Mouse (Mus musculus) NIH3T3 (cell line): ENCODE measurements around the gene Nars2.
A peak's percentile ranks its signal among the peaks of the same experiment; 100 is the strongest.
"Not testable (repeated sequence)": the region's sequence is repeated elsewhere in the genome, so short reads cannot be mapped to it uniquely, and the experiment has no call there.

ENCODE experiments used
- DNase-seq: peaks from one replicate; pipeline ENCODE4 v3.0.0-alpha.2; 2012; ENCODE audit warnings: low read depth

Nars2 gene

DNA sequence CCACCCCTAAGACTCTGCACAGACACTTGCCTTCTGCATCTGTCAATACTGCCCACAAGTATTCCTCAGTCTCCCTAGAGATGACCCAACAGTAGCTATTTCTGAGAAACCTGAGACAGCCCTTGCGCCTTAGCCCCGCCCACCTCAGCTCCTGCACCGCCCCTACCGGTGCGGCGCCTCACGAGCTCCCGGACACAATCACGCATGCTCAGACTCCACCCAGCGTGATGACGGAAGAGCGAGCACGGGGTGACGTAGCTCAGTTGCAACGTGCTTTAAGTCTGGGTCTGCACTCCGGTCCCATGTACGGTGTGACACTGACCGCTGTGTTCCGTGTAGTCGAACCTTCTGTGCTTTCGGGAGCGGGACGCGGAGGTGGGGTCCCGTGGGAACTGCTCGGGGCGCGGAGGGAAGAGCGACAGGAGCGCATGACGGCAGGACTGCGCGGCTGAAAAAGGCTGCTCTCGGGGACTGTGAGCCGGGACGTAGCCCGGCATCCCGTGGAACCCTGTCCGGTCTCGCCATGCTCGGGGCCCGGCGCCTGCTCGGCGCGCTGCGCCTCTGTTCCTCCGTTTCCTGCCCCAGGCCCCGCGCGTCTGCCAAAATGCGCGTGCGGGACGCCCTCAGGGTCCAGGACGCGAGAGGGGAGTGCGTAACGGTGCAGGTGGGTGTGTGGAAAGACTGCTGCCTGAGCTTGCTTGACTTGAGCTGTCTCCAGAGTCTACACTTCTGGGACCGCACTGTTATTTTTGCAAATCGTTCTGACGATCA lies at the start of gene Nars2:
Nars2 (plus strand) TSS at position 225 of the 771 bp plus-strand sequence.
- peak; percentile 97 for DNase-seq

DNA sequence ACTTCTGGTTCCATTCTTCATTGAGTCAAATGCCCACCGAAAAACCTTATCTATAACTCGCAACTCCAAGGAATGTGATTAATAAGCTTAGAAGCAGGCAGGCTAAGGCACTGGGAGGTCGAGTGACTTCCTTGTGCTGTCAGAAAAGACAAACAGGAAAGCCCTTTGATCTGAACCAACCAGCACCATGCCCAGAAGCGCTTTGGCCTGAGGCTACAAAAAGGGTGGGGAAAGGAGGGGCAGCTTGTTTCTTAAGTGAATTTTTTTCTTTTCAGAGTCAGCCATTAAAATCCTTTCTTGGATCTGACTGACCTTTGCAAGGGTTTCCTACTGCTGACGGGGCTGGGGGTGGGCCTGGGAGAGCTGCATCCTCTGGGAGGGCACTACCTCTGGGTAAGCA lies 49.1 kb upstream of the Nars2 start:
- DNase-seq: no peak

DNA sequence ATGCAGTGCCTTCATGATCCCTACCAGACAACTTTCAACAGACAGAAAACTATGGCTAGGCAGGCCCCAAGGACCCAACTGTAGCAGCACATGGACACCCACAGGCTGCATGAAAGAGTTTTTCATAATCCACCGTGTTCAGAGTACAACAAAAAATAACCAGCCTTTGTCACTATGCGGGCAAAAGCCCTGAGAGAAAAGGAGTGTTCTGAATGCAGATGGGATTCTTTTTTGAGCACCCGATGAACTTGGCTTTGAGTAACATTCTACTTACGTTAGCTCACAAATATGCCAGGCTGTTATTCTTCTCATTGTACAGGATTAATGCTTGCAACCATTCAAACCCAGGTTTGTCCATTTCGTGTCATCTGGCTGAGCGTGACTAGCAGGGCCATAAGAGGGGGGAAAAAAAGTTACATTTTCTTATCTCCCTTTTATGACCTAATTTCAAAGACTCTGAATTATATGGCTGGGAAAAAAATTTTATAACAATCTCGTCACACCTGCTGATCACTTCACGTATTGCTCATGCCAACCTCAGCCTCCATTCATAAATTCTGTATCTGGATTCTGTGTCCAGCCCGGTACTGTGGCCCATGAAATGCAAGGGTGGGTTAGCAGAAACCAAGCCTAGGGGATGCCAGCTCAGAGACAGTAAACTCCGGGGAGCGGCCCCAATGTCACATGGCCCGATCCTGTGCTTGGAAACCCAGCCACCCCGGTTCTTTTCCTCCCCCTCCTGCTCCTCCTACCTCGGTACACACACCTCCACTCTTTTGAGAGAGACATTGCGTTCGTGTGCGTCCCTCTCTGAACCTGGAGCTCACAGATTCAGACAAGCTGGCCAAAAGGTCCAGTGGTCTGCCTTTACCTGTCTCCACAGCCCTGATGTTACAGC lies 48.0 kb upstream of the Nars2 start:
- no peak for DNase-seq

DNA sequence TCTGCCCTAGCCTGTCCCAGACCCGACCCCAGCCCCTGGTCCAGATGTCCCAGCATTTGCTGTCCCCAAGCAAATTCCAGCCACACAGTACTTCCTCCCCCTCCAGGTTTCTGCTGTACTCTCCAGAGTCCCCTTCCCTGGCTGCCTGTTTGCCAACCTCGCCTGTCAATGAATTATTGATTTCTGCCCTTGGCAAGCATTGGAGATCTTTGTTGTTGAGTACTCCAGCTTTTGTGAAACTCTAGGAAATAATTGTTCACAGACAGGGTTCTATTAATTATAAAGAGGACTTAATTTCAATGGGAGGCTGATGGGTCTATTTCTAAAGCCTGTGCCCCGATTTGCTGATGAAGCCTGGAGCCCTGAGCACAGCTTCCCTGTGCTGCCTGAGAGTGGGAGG lies 46.9 kb upstream of the Nars2 start:
- no peak for DNase-seq

DNA sequence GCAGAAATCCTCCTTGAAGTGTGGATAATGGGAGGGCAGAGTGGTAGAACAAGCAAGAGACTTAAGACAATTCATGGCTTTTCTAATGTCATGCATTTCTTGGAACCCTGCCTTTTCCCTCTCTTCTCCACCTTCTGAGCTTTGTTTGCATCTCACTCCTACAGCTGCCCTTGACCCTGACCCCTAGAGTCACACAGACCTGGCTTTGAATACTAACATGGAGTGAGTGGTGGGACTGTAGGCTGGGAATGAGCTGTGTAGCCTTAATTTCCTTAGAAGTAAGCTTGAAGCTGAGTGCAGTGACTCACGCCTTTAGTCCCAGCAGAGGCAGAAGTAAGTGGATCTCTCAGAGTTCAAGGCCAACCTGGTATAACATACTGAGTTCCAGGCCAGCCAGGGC lies 46.4 kb upstream of the Nars2 start:
- no peak for DNase-seq

DNA sequence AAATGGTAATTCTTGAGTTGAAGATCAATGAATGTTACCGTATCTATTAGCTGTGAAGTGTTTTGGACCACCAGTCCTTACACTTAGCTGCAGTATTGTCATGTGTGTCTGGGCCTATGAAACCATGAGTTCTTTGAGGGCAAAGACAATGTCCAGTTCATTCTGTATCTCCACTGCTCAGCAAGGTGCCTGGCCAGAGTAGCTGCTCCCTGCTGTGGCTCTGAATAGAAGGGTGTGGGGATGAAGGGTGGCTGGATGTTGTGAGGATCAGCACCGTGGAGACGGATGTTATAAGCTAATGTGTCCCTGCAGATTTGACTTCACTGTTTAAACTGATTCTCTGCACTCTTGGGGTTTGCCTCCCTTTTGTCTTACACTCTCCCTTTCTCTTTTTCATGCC lies 45.9 kb upstream of the Nars2 start:
- no peak for DNase-seq

DNA sequence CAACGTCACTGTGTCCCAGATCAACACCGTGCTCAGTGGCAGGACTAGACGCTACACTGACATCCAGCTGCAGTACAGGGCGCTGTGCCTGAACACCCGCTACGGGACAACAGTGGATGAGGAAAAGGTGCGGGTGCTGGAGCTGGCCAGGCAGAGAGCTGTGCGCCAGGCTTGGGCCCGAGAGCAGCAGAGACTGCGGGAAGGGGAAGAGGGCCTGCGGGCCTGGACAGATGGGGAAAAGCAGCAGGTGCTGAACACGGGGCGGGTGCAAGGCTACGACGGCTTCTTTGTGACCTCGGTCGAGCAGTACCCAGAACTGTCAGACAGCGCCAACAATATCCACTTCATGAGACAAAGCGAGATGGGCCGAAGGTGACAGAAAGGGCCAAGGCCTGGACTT lies 45.1 kb upstream of the Nars2 start:
- DNase-seq: no peak

DNA sequence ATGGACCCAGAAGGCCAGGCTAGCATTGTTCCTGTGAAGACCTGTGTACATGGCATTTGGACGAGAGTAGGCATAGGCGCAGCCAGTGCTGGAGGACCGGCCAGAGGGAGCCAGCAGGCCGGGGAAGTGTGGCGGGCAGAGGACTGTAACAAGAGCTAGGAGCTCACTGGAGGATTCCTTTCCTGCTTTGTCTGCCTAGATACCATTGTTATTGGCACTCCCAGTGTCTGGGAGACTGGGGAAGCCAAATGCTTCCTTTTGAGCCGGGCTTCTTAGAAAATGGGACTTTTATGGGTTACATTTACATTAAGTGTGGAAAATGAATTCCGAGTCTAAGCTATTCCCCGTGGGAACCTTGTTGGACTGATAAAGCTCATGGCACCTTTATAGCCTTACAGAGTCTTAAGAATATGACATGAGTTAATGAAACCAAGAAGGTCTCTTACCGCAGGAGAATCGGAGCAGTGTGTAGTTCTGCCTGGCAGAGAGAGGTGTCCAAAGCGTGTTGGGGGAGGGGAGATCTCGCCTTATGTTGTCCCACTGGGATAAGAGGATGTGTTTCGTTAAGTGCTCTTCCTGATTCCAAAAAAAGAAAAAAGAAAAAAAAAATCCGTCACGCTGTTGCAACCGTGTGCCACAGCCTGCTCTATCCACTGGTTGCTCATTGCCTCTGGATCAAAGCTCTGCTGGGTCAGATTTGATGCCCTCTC lies 43.2 kb upstream of the Nars2 start:
- no peak for DNase-seq

DNA sequence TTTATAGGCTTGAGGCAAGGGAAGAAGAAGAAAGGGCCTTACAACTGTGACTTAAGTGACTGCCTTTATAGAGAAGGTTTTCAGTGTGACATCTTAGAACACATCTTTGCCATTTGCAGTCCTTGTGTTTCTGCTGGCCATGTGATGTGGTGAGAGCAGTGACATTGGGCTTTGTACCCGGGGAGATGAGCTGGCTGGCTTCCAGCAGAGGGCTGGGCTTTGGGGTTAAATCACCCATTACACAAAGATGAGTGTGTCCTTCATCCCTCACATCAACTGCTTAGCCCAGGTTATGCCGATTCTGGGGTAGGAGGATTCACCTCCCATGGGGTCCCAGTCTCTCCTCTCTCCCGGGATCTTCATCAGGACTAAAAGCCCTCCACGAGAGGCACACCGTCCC lies 41.4 kb upstream of the Nars2 start:
- DNase-seq: peak; percentile 19

DNA sequence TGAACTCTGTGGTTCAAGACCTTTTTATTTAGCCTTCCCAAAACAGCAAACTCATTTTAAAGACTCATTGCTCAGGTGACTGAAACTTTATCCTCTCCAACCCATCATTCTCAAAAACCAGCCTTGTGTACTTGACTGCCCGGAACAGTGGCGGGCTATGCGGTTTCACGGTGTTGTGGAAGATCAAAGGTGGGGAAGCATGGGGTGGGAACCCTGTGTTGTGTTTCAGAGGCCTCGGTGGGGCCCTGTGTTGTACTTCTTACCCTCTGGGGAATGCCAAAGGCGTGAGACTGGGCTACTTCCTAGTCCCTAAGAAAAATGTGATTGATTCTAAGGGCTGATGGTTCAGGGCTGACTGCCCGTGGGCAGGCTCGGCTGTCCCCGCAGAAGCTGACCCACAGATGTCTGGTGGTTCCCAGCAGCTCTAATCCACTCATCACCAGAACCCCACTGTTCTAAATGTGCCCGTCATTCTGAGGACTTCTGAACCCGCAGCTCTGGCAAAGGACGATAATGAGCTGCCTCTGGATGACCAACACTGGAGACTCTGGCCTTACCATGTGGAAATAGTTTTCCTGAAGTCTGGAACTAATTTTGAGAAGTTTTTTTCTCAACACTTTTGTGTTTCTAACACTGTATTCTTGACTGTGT lies 40.9 kb upstream of the Nars2 start:
- DNase-seq: peak; percentile 50

DNA sequence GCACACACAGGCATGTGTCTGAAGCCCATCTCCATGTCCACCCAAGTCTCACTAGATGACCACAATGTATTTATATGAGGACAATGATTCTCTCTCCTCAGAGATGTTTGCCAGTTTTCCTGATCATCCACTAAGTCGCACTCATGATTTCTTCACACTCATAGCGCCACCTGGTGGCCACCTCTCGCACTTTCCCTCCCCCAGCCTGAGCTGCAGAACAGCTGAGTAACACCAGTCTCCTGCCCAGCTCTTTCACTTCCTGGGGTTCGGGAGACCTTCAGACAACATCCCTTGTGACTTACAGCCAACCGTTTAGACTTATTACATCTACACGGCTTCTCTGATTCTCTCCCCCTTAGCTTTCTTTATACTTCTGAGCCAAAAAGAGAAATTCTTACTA lies 37.3 kb upstream of the Nars2 start:
- DNase-seq: peak; percentile 91

DNA sequence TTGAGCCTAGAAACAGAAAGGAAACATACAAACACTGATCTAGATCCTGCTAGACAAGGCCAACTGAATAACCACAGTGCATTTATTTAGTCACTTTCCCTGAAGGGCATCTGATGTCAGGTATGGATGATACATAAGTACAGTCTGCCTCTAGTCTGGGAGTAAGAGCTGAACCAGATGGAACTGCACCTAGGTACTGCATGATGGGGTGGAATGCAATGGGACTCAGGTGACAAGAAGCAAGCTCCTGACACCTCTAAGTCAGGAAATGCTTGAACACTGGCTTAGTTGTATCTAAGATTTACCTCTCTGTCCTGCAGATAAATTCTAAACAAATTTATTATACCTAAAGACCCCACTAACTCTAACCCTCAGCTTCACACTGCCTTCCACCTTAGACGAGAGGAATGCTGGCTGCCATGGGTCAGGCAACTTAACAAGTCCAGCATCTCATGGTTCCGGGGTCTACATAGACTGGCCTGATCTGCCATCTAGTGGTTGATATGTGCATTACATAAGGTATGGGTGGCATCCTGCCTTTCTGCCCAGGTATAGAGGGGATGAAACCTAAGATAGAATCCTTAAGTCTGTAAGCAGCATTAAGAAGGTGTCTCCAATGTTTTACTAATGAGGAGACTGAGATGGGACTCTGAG lies 35.7 kb upstream of the Nars2 start:
- DNase-seq: peak; percentile 79

DNA sequence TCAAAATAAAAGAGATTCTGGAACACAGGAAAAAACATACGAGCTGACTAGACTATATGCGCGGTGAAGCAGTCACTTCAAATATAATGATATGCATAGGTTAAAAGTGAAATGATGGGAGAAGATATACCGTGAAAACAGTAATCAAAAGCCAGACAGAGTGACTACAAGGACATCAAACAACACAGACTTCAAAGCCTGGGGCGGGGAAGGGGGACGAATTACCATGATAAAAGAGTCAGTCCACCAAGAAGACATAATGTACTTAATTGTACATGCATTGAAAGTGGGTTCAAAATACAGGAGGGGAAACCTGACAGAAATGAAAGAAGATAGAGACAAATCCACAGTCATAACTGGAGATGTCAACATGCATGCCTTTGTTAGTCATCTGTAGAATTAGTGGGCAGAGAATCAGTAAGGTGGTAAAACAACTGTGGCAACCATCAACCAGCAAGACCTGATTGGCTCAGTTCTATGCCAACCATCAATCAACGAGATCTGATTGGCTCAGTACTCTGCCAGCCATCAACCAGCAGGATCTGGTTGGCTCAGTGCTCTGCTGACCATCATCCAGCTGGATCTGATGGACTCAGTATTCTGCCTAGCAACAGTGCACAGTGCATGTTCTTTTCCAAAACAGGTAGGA lies 30.7 kb upstream of the Nars2 start:
- no peak for DNase-seq

DNA sequence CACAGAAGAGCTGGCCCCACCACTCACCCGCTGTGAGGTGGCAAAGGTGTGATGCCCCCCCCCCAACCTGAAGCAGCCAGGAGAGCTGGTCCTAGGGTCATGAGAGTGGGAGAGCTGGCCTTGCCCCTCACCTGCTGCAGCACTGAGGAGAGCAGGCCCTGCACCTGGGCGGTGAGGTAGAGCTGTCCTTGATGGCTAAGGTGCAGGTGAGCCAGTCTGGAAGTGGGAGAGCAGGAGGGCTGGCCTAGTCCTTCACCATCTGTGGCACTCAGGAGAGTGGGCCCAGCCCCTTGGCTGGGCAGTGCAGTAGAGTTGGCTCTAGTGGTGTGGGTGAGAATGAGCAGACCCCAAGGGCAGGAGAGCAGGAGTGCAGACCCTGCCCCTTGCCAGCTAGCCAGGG lies 28.4 kb upstream of the Nars2 start:
- no peak for DNase-seq

DNA sequence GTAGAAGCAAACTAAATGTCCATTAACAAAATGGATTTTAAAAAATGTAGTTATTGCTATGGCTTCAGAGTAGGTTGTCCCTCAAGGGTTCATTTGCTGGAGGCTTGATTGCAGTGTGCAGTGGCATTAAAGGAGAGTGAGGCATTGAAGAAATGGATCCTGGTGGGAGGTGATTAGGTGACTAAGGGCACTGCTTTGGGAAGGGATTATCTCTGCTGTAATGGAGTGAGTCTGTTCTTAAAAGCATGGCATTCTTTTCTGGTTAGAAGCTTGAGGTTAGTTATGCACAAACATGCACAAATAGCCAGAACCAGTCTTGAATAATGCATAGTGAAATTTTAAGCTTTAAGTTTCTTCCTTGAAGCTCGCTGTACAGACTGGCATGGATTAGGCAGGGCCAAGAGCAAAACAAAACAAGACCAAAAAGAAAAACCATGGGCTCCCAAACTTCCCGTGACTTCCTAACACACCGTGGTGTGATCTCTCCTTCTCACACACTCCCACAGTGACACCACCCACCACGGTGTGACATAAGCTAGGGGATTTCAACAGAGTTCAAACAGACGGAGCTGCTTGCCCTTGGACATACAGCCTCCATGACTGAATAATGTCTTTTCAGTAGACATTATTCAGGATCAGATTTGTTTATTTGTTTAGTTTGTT lies 7.5 kb upstream of the Nars2 start:
- DNase-seq: no peak

DNA sequence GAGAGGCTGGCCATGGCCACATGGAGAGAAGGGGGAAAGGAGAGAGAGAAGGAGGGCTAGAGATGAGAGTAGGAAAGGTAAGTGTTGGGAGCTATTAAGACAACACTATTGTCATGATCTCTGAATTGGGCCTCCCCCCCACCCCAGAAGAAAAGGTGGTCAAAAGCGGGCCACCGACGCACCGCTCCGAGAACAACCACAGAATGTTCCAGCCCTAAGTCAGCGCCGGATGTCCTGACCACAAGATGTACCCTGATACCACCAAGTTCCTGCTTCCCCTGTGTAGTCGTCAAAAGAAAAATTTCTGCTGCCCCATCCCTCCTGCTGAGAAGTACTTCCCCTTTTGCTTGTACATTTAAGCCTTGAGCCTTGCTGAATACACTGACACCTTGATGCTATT lies 4.8 kb upstream of the Nars2 start:
- not testable (repeated sequence) for DNase-seq

DNA sequence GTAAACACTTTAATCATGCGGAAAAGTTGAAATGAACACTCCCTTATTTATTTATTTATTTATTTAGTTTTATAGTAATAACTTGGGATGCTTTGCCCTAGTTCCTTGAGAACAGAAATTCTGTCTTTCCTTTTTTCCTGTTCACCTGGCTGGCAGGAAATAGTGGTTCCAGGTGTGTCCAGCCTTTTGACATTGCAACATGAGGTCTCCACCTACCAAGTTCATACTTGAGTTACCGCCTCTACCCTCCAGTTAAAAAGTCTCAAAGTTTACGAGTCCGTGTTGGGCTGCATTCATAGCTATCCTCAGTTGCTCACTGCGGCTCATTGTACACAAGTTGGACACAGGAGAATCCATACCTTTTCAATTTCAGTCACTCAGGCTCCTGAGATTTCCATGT lies 789 bp downstream of the Nars2 start:
- DNase-seq: no peak

DNA sequence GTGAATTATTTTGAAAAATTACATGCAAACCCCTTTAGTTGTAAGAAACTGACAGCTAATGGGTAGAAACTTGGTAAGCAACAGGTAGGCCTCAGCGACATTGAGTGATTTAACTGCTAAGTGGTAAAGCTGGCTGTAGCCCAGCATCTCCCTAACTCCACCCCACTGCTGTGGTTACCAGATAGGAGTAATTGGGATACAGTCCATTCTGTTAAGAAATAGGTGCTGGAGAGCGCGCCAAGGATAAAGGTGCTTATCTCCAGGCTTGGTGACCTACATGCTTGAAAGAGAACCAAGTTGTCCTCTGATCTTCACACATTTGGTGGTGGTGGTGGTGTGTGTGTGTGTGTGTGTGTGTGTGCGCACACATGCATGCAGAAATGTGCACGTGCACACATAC lies 7.9 kb downstream of the Nars2 start:
- DNase-seq: no peak

DNA sequence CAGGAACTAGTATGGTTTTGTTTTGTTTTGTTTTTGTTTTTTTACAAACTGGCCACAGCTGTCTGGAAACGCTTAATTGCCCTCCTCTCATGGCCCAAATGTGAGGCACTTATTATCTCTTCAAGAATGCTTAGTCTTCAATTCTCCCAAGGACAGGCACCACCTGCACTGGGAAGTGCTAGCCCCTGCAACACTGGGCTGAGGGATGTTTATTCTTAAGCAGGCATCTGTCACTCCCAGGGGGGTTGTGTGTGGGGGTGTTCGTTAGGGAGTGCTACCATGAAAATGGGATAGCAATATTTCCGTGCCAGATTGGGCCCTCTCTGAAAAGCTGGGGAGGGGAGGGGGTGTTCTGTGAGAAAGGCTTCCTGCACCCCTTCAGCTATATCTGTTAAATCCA lies 15.9 kb downstream of the Nars2 start:
- no peak for DNase-seq

DNA sequence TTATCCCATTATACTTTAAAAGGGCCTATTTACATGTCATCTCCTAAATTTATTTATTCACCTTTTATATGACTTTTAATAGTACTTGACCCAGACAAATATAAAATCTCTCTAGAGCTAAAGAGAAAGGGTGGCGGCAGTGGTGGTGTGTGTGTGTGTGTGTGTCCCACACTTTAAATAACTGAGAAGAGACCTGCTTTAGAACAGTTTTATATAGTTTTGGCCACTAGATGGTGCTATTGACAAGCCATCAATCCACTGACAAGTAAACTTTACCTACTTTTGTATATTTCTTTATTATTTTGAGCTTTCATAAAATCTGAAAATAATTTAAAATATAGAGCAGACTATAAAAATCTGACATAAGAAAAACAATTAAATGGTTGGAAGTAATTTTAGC lies 19.1 kb downstream of the Nars2 start:
- peak; percentile 76 for DNase-seq
